Mouse (Mus musculus): ENCODE data around the gene Dync1i1.
A peak's percentile ranks its signal among the peaks of the same experiment; 100 is the strongest.
"Not testable (repeated sequence)": the region's sequence is repeated elsewhere in the genome, so short reads cannot be mapped to it uniquely, and the experiment has no call there.

The Dync1i1 gene

DNA sequence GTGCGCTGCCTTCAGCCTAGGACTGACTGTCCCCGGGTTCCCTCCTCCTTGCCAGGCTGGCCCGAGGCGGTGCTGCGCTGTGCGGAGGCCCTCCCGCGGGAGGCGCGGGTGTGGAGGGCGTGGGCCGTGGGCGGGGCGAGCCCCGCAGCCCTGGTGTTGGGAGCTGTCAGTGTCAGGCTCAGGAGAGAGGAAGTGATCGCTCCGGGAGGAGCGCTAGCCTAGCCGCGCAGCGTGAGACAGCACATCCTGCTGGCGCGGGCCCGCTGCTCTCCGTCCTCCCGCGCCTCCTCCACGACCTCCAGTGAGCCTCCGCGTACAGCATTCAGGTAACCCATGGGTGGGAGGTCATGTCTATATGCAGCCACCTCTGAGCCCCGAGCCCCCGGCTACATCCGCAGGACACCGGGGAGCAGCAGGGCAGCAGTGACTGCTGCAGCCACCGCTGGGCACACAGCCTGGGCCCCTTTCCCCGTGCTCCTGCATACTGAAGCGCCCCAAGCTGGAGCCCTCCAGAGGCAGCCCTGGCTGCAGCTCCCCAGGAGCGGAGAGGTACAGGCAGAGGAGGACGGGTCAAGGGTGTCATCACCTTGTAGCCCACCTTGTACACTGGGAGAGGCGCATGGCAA lies at the start of gene Dync1i1:
Gene Dync1i1 (plus strand): TSS at position 29 of the 626 bp plus-strand sequence.
- DNase-seq (ENCODE audit: inconsistent age in 2 of 2, low spot score in 1 of 2): peak; percentile 33 to 74

GRCm38 (mm10) chr6:5679738-5680137 lies 45.7 kb upstream of the Dync1i1 start:
- DNase-seq (ENCODE audit: inconsistent age in 2 of 2, low spot score in 1 of 2): peak in 1 of 2 experiments; percentile 26

GRCm38 (mm10) chr6:5701826-5702225 lies 23.6 kb upstream of the Dync1i1 start:
- no peak for DNase-seq (ENCODE audit: inconsistent age in 2 of 2, low spot score in 1 of 2)

GRCm38 (mm10) chr6:5707894-5708293 lies 17.5 kb upstream of the Dync1i1 start:
- not testable (repeated sequence) for DNase-seq (ENCODE audit: inconsistent age in 2 of 2, low spot score in 1 of 2)

DNA sequence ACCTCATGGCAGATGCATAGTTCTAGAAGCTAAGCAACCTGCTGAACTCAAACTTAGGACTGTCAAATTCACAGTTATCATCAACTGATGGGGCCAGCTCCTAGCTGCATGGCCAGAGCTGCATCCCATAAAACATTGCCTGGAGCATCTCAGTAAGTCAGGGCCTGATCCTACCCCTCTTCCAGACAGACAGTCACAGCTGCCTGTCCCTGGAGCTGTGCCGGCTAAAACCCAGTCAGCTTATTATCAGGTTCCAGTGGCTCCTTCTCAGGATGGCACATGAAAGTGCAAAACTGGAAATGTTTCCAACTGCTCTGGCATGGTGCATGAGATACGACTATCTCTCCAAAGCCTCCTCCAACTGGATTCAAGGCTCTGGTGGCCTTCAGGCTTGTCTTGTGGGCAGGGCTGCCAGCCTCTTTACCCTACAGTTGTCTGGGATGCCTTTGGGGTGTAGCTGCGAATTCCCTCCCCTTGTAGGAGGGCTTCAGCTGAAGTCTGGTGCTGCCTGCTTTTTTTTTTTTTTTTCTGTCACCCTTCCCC lies 15.3 kb upstream of the Dync1i1 start:
- DNase-seq (ENCODE audit: inconsistent age in 2 of 2, low spot score in 1 of 2): no peak

- DNase-seq (ENCODE audit: inconsistent age in 2 of 2, low spot score in 1 of 2): no peak
These were observed 12.8 kb upstream of the Dync1i1 start for GRCm38 (mm10) chr6:5712620-5713019.

- DNase-seq (ENCODE audit: inconsistent age in 2 of 2, low spot score in 1 of 2): no peak
These were observed 10.3 kb upstream of the Dync1i1 start for GRCm38 (mm10) chr6:5715101-5715618.

DNA sequence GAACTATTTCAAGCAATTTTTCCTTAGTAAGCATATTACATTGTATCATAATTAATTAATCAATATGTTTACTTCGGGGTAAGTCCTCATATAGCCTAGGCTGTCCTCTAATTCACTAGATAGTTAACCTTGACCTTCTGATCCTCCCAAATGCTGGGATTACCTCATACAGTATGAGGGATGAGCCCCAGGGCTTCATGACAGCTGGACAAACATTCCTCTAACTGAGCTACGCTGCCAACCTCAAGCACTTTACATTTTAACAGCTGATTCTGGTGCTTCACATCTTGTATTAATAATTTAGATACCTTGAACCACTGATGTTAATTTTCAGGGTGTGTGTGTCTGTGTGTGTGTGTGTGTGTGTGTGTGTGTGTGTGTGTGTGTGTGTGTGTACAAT lies 6.5 kb upstream of the Dync1i1 start:
- DNase-seq (ENCODE audit: inconsistent age in 2 of 2, low spot score in 1 of 2): no peak

GRCm38 (mm10) chr6:5720716-5721115 lies 4.7 kb upstream of the Dync1i1 start:
- DNase-seq (ENCODE audit: inconsistent age in 2 of 2, low spot score in 1 of 2): not testable (repeated sequence)

DNA sequence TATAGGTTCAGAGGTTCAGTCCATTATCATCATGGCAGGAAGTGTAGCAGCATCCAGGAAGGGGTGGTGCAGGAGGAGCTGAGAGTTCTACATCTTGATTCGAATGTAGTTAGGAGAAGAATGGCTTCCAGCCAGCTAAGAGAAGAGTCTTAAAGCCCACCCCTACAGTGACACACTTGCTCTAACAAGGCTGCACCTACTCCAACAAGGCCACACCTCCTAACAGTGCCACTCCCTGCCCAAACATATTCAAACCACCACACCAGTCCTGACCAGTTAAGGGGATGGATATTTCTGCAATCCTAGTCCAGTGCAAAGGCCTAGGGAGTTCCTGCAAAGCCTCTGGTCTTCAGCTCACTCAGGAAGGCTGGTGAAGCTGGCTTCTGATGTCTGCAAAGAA lies 1.5 kb upstream of the Dync1i1 start:
- no peak for DNase-seq (ENCODE audit: inconsistent age in 2 of 2, low spot score in 1 of 2)

DNA sequence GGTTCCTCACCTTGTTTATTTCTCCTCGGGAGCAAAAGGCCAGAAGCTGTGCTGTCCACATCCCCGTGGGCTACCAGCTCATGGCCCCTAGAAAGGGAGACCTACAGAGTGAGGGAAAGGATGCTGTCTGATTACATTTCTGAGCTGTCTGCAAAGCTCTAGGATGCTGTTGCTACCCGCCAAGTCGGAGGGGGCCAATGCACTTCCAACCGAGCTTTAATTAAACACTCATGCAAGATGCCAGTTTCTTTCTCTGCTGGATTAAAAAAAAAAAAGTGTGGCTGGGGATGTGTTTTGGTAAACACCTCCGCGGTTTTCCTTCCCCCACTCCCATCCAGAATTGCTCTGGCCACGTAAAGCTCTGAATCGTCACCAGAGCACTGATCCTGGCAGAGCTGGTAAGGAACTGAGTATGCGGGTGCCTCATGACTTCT lies 815 bp downstream of the Dync1i1 start:
- DNase-seq (ENCODE audit: inconsistent age in 2 of 2, low spot score in 1 of 2): no peak

DNA sequence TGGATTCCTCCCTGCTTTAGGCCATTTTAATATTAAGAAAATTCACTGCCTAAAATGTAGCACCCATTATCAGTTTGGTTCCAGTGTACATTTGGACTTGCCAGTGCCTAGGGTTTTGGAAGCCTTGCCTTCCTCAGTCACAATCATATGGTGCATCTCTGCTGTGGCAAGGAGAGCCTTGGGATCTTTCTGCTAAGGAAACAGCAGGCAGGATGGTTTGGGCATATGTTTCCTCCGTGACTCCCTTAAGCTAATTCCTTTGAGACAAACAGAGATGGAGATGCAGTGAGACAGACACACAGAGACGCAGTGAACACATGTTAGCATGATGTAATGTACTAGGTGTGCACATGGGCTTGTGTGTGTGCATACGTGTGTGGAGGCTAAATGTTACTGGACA lies 7.8 kb downstream of the Dync1i1 start:
- DNase-seq (ENCODE audit: inconsistent age in 2 of 2, low spot score in 1 of 2): no peak

GRCm38 (mm10) chr6:5734398-5734797 lies 9.0 kb downstream of the Dync1i1 start:
- DNase-seq (ENCODE audit: inconsistent age in 2 of 2, low spot score in 1 of 2): no peak

- no peak for DNase-seq (ENCODE audit: inconsistent age in 2 of 2, low spot score in 1 of 2)
These were observed 9.4 kb downstream of the Dync1i1 start for GRCm38 (mm10) chr6:5734862-5735261.

DNA sequence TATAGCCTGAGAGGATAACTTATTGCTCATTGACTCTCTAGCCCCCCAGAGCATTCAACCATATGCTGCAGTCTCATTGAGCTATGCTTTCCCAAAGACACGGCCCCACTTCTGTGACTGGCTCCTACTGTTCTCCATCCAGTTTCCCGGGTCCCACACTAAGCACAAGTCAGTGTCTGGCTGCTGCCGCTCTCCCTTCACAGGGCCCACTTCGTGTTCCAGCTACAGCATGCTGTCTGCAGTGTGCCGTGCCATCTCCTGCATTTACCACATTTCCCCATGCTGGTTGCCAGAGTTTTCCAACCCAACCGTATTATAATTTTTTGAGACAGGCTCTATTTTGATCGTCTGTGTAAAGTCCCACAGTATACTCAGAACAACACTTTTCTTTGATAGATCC lies 14.3 kb downstream of the Dync1i1 start:
- DNase-seq (ENCODE audit: inconsistent age in 2 of 2, low spot score in 1 of 2): no peak

DNA sequence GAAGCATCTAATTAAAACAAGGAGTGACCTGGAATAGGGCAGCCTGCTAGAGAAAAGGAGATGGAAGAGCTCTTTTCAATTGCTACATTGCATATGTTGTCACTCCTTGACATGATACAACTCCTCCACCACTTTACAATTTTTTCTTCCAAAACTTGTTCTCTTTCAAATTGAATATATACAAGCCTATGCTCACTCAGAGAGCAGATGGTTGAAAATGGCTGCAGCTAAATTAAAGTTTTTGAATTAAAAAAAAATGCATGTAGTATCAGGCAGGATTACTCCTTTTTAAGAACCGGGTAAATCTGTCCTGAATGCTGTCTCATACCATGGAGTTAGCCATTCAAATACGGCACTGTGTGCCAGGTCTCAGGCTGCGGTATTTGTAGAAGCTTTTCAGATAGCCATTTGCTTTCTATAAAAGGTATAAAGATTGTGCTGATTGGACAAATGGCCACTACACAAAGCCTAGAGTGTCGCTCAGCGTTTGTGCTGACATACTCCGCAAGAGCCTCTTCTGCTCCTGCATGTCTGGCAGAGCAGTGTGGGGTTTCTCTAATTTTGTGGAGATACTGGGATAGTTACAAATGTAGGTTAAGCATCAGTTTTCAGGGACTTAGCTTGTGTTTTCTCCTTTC lies 16.1 kb downstream of the Dync1i1 start:
- DNase-seq (ENCODE audit: inconsistent age in 2 of 2, low spot score in 1 of 2): no peak

DNA sequence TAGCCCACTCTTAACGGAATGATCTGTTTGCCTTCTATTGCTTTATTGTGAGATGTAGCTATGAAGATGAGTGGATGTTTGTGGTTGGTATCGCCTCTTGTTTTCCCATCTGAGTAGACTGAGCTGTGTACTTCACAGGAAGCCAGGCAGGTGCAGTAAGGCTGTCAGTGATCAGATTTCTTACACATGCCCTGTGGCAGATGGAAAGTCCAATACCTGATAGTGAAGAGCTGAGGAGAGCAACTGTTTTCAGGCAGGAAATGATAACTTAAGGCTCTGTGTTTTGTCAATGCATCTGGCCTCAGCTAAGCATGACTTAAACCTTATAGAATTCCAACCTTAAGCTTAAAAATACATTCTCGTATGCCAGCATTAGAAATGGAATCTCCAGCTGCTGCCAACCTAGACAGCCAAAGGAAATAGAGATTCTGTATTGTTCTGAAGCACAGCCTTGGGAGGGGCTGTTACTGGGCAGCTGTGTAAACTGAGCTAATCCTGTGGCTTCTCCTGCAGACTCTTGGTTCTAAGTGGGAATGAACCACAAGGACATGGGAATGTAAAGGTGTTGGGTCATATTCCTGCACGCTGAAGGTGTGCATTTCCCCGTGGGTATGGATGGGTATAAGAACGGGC lies 24.8 kb downstream of the Dync1i1 start:
- DNase-seq (ENCODE audit: inconsistent age in 2 of 2, low spot score in 1 of 2): no peak

DNA sequence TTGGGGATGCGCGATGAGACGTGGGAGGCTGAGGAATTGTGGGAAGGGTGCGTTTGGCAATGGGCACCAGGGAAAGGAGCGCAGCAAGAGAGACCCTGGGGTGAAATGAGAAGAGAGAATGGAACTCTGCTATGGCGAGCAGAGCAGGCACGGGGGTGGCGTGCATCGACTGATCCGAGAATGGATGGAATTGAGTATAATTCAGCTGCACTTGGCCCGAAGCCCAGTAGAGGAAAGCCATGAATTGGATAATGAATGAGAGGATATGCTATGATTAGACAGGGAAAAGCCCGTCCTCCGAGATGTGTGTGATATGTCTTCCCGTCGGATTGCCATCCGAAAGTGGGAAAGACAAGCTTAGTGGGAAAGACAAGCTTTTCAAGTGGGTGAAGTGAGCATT lies 26.7 kb downstream of the Dync1i1 start:
- DNase-seq (ENCODE audit: inconsistent age in 2 of 2, low spot score in 1 of 2): no peak

- DNase-seq (ENCODE audit: inconsistent age in 2 of 2, low spot score in 1 of 2): no peak
These were observed 27.2 kb downstream of the Dync1i1 start for GRCm38 (mm10) chr6:5752617-5753016.

GRCm38 (mm10) chr6:5756509-5757130 lies 31.2 kb downstream of the Dync1i1 start:
- no peak for DNase-seq (ENCODE audit: inconsistent age in 2 of 2, low spot score in 1 of 2)

DNA sequence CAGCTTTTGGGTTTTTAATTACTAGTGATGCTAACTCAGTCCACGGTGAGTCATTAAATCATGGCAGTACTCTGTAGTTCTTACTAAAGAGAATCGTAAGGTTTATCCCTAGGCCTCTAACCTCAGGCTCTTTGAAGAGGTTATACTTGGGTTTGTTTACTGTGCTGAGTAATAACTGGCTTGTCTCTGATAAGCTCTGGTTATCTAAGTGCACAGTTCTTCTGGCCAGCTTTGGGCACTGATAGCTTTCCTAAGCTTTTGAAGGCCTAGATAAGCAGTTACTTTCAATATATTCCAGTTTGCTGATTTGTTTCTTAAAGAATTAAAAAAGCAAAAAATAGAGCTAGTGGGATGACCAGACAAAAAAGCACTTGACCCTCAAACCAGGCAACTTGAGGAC lies 37.5 kb downstream of the Dync1i1 start:
- no peak for DNase-seq (ENCODE audit: inconsistent age in 2 of 2, low spot score in 1 of 2)
